Comparison of ENCODE assay signal across 8 mouse cellular contexts in the genomic region with DNA sequence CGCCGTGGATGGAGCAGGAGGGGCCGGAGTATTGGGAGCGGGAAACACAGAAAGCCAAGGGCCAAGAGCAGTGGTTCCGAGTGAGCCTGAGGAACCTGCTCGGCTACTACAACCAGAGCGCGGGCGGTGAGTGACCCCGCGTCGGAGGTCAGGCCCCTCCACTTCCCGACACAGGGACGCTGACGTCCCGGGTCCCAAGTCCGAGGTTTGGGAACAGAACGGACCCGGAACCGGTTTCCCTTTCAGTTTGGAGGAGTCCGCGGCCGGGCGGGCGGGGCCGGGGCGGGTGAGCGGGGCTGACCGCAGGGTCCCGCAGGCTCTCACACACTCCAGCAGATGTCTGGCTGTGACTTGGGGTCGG. TPM values are rescaled to one million over a fixed set of nuclear protein-coding genes. Genes with fewer than 3 reads are reported as not detected.
DNase-seq lines count a peak whose midpoint lies in the region; ATAC-seq and TF ChIP-seq lines count a peak whose summit lies in the region.

No protein-coding gene starts in this region.

- H3K4me1 ChIP-seq in heart, adult 2 months (ENCODE audit: control insufficient read depth, insufficient read depth, low read length), result peaks cover 3% of the 10 kb centered on the region
- peaks cover 17% of the 10 kb centered on the region for H3K4me1 ChIP-seq in embryonic facial prominence, embryonic 10.5 days
- no peaks in the 10 kb centered on the region for H3K4me1 ChIP-seq in hindbrain, postnatal 0 days (ENCODE audit: insufficient read depth, low read length)

- H3K79me2 ChIP-seq in heart, adult 2 months (replicated peaks; ENCODE audit: control insufficient read depth, insufficient read depth, low read length), result no peaks in the 10 kb centered on the region

- TF ChIP-seq EP300 in heart, adult 2 months (IDR thresholded peaks at IDR 0.05; ENCODE audit: insufficient read depth, low read depth, low read length), result no peak

- peak; percentile 52 to 55 for DNase-seq in heart, adult 2 months
- no peak for DNase-seq in heart, postnatal 10 days
- DNase-seq in embryonic facial prominence, embryonic 10.5 days (ENCODE audit: low spot score), result peak; percentile 50
- DNase-seq in hindbrain, postnatal 0 days (ENCODE audit: low spot score), result no peak
- DNase-seq in lung, postnatal 36 days, result peak; percentile 51
- DNase-seq in urinary bladder, adult 18-20 months (ENCODE audit: low spot score in 2 of 2), result no peak
- no peak for DNase-seq in right cerebral cortex, postnatal 10 days (ENCODE audit: low spot score in 2 of 2)
- DNase-seq in MN1 (ENCODE audit: low spot score), result no peak

- peak overlapping the region; percentile 79 for H3K4me3 ChIP-seq in heart, adult 2 months
- H3K4me3 ChIP-seq in embryonic facial prominence, embryonic 10.5 days, result peak overlapping the region; percentile 82
- peak overlapping the region; percentile 65 for H3K4me3 ChIP-seq in hindbrain, postnatal 0 days (ENCODE audit: low read length)

- TF ChIP-seq CTCF in heart, adult 2 months (IDR thresholded peaks at IDR 0.05), result no peak
- TF ChIP-seq CTCF in hindbrain, postnatal 0 days (IDR thresholded peaks at IDR 0.05; ENCODE audit: low read depth), result no peak

- H3K9ac ChIP-seq in heart, adult 2 months (ENCODE audit: low read depth, low read length), result peak overlapping the region; percentile 87
- peak overlapping the region; percentile 65 for H3K9ac ChIP-seq in hindbrain, postnatal 0 days (replicated peaks; ENCODE audit: low read length)

- H3K27me3 ChIP-seq in heart, adult 2 months (ENCODE audit: control insufficient read depth, insufficient read depth, low read length), result no peaks in the 10 kb centered on the region
- peaks cover 73% of the 10 kb centered on the region for H3K27me3 ChIP-seq in embryonic facial prominence, embryonic 10.5 days (replicated peaks; ENCODE audit: low read depth, poor library complexity, severe bottlenecking)
- H3K27me3 ChIP-seq in hindbrain, postnatal 0 days (ENCODE audit: insufficient read depth, low read length), result no peaks in the 10 kb centered on the region

- intact Hi-C loops in heart, adult 2 months (cut with DNase I), result no loop called here
- intact Hi-C loops in heart, postnatal 10 days (cut with DNase I), result no loop called here

- peak overlapping the region; percentile 83 for H3K4me2 ChIP-seq in hindbrain, postnatal 0 days (ENCODE audit: low read depth, low read length)

- no peak for TF ChIP-seq POLR2A in heart, adult 2 months (IDR thresholded peaks at IDR 0.05; ENCODE audit: insufficient read depth, low read depth, low read length)

- no peaks in the 10 kb centered on the region for H3K9me3 ChIP-seq in embryonic facial prominence, embryonic 10.5 days
- H3K9me3 ChIP-seq in hindbrain, postnatal 0 days (ENCODE audit: low read length), result no peaks in the 10 kb centered on the region

- 2% methylated on average over 31 of the region's 31 CpGs for WGBS in heart, adult 2 months
- under 1% methylated on average over 31 of the region's 31 CpGs for WGBS in embryonic facial prominence, embryonic 10.5 days
- WGBS in hindbrain, postnatal 0 days, result 1% methylated on average over 31 of the region's 31 CpGs

- 0 out of 2 replicates have a peak, but pooled peaks have one; percentile 18 for ATAC-seq in hindbrain, postnatal 0 days

- peak overlapping the region; percentile 90 for H3K27ac ChIP-seq in heart, adult 2 months
- peak overlapping the region; percentile 76 for H3K27ac ChIP-seq in embryonic facial prominence, embryonic 10.5 days (replicated peaks)
- 0 out of 2 replicates have a peak overlapping the region, but pooled peaks have one; percentile 20 for H3K27ac ChIP-seq in hindbrain, postnatal 0 days

- H3K36me3 ChIP-seq in heart, adult 2 months (ENCODE audit: control insufficient read depth, insufficient read depth, low read length), result peaks cover 3% of the 10 kb centered on the region
- no peaks in the 10 kb centered on the region for H3K36me3 ChIP-seq in embryonic facial prominence, embryonic 10.5 days (replicated peaks)
- H3K36me3 ChIP-seq in hindbrain, postnatal 0 days (ENCODE audit: insufficient read depth, low read length), result no peaks in the 10 kb centered on the region

RNA-seq across cellular contexts. Expression of gene H2-D1, which starts 1.0 kb away (rescaled TPM):
- total RNA-seq in heart, adult 2 months (2021), result 100 to 1,000 TPM; 105 to 131 TPM
- 222 and 286 TPM in 2 replicates for polyA plus RNA-seq in heart, adult 2 months (2012; rRNA removed)
- total RNA-seq in heart, postnatal 10 days (2021), result 10 to 100 TPM; 67.7 to 69.9 TPM
- polyA plus RNA-seq in embryonic facial prominence, embryonic 10.5 days (2016; fragmentation: Nextera tagmentation; extraction: Ambion mirVana), result 30.3 and 32.9 TPM in 2 replicates
- total RNA-seq in hindbrain, postnatal 0 days (2014; rRNA removed), result 74.3 and 83.8 TPM in 2 replicates
- polyA plus RNA-seq in hindbrain, postnatal 0 days (2015; fragmentation: Nextera tagmentation; extraction: Ambion mirVana), result 141 and 146 TPM in 2 replicates

RNA-seq across cellular contexts. Expression of gene Ddx39b, which starts 22.0 kb away (rescaled TPM):
- 10 to 100 TPM; 82.3 to 83.4 TPM for total RNA-seq in heart, adult 2 months (2021)
- polyA plus RNA-seq in heart, adult 2 months (2012; rRNA removed), result 148 and 178 TPM in 2 replicates
- total RNA-seq in heart, postnatal 10 days (2021), result 100 to 1,000 TPM; 163 to 169 TPM
- polyA plus RNA-seq in embryonic facial prominence, embryonic 10.5 days (2016; fragmentation: Nextera tagmentation; extraction: Ambion mirVana), result 726 and 735 TPM in 2 replicates
- total RNA-seq in hindbrain, postnatal 0 days (2014; rRNA removed), result 259 and 266 TPM in 2 replicates
- 326 and 341 TPM in 2 replicates for polyA plus RNA-seq in hindbrain, postnatal 0 days (2015; fragmentation: Nextera tagmentation; extraction: Ambion mirVana)

RNA-seq across cellular contexts. Expression of gene Nfkbil1, which starts 27.9 kb away (rescaled TPM):
- total RNA-seq in heart, adult 2 months (2021), result 1 to 10 TPM; 6.5 to 8.2 TPM
- polyA plus RNA-seq in heart, adult 2 months (2012; rRNA removed), result 3.9 and 5.0 TPM in 2 replicates
- total RNA-seq in heart, postnatal 10 days (2021), result 10 to 100 TPM in 1 of 2 experiments, 1 to 10 TPM in 1; 10.0 to 12.2 TPM
- polyA plus RNA-seq in embryonic facial prominence, embryonic 10.5 days (2016; fragmentation: Nextera tagmentation; extraction: Ambion mirVana), result 9.3 and 9.6 TPM in 2 replicates
- total RNA-seq in hindbrain, postnatal 0 days (2014; rRNA removed), result 15.5 and 15.9 TPM in 2 replicates
- 11.4 and 12.9 TPM in 2 replicates for polyA plus RNA-seq in hindbrain, postnatal 0 days (2015; fragmentation: Nextera tagmentation; extraction: Ambion mirVana)

RNA-seq across cellular contexts. Expression of gene Atp6v1g2, which starts 30.0 kb away (rescaled TPM):
- total RNA-seq in heart, adult 2 months (2021), result 1 to 10 TPM; 3.0 to 3.2 TPM
- 6.4 and 10.1 TPM in 2 replicates for polyA plus RNA-seq in heart, adult 2 months (2012; rRNA removed)
- total RNA-seq in heart, postnatal 10 days (2021), result 1 to 10 TPM; 4.9 to 5.7 TPM
- 5.2 and 5.6 TPM in 2 replicates for polyA plus RNA-seq in embryonic facial prominence, embryonic 10.5 days (2016; fragmentation: Nextera tagmentation; extraction: Ambion mirVana)
- total RNA-seq in hindbrain, postnatal 0 days (2014; rRNA removed), result 91.0 and 114 TPM in 2 replicates
- 180 and 183 TPM in 2 replicates for polyA plus RNA-seq in hindbrain, postnatal 0 days (2015; fragmentation: Nextera tagmentation; extraction: Ambion mirVana)

RNA-seq across cellular contexts. Expression of gene Gm16181, which starts 42.9 kb away (rescaled TPM):
- total RNA-seq in heart, adult 2 months (2021), result not detected
- polyA plus RNA-seq in heart, adult 2 months (2012; rRNA removed), result 2.1 and 3.2 TPM in 2 replicates
- total RNA-seq in heart, postnatal 10 days (2021), result under 1 TPM in 1 of 2 experiments, not detected in 1; 0.84 TPM
- polyA plus RNA-seq in embryonic facial prominence, embryonic 10.5 days (2016; fragmentation: Nextera tagmentation; extraction: Ambion mirVana), result 0.33 and 0.40 TPM in 2 replicates
- total RNA-seq in hindbrain, postnatal 0 days (2014; rRNA removed), result not detected in 2 replicates
- 0.40 TPM in 1 of 2 replicates, not detected in the other for polyA plus RNA-seq in hindbrain, postnatal 0 days (2015; fragmentation: Nextera tagmentation; extraction: Ambion mirVana)

Comparison
In these comparisons a context has a peak if more than half of its experiments do, and no peak if none do; other contexts are left out.
1. DNase-seq: peak in heart, adult 2 months (2 of 2), embryonic facial prominence, embryonic 10.5 days (single experiment) and lung, postnatal 36 days (single experiment); none in heart, postnatal 10 days (0 of 2), hindbrain, postnatal 0 days (single experiment), urinary bladder, adult 18-20 months (0 of 2), right cerebral cortex, postnatal 10 days (0 of 2) and MN1 (single experiment).
2. H3K27ac ChIP-seq: peak in every context shown above with its lines; median percentile 90 in heart, adult 2 months; 76 in embryonic facial prominence, embryonic 10.5 days; 20 in hindbrain, postnatal 0 days.
3. Peak in every context shown above with its lines, with median percentiles within 50 percentile points of each other: H3K4me3 ChIP-seq.